Mouse (Mus musculus): ENCODE results near the gene Ccdc6.

Gene Ccdc6

DNA sequence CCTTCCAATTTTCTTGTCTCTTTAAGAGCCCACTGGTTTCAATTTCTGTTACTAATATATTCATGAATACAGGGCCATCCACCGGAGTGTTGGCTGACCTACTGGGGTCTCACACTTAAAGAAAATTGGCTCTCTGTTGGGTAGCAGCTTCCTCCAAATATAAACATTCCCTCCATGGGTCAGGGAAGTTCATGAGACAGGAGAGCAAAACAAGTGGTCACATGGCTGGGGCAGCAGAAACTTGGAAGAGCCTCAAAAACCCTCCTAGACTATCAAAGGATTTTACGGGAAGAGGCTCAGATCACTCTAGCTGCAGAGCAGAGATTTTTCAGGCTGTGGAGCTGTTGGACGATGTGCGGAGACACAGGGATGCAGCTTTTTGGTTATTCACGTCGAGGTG is 128.8 kb downstream of the Ccdc6 start:
- DNase-seq = no peak

- DNase-seq = no peak
Observed at GRCm38 (mm10) chr10:70226608-70227007, 129.7 kb downstream of the Ccdc6 start.

- DNase-seq = no peak
Observed at GRCm38 (mm10) chr10:70230352-70230751, 133.4 kb downstream of the Ccdc6 start.

GRCm38 (mm10) chr10:70237936-70238335 is 141.0 kb downstream of the Ccdc6 start:
- no peak for DNase-seq

Measured in right cerebral cortex, postnatal 14 days (tissue).